Mouse (Mus musculus) layer of hippocampus, adult 11-12 months (tissue): Measurements from ENCODE around the gene Gm19426.
"Not testable (repeated sequence)": the region's sequence is repeated elsewhere in the genome, so short reads cannot be mapped to it uniquely, and the experiment has no call there.

Experiments
- DNase-seq: peaks from one replicate; pipeline ENCODE4 v3.0.0; 2022; ENCODE audit warnings: low spot score

Gene Gm19426

DNA sequence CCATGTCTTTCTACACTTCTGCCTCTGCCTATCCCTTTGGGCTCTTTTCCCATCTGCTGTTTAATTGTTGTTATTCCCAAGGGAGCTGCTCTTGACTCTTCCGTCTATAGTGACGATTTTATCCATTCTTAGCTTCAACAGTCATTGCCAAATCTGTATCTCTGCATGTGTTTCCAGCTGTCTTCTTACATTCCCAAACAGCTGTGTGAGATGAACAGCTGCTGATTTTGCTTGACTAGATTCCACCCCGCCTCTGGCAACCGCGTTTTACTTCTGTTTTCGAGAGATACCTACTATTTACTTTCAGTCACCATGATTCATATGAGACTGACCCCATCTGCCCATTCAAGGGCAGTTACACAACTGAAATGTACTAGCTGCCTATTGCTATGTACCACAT is 6.7 kb upstream of the Gm19426 start:
- no peak for DNase-seq

GRCm38 (mm10) chr2:84744126-84744525 is 671 bp upstream of the Gm19426 start:
- DNase-seq: no peak

- no peak for DNase-seq
Measured at GRCm38 (mm10) chr2:84742451-84743283, 788 bp downstream of the Gm19426 start.

DNA sequence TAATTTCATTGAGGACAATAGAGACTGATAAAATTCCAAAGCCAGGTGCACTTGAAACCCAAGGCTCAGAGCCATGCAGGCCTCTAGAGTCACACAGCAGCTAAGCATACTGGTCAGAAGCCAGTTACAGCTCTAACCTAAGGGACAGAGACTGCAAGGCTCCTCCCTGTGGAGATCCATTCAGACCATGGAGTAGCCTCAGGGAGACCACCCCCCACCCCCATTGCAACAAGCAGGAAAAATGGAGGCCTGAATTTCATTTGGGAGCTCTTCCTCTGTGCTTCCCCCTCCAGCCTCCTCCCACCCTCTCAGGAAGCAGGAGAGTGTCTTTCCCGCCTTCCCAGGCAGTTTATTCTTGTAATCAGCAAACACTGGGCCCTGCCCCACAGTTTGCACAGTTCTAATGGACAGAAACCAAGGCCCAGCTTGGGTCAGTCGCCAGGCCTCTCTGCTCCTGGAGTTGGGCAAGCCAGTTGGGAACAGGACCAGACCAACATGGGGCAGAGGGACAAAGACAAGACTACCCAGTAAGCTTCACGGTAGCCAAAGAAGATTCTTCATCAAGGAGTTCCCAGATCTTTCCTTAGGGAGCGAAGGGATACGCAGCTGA is 1.5 kb downstream of the Gm19426 start:
- DNase-seq: no peak

- no peak for DNase-seq
Measured at GRCm38 (mm10) chr2:84740608-84741333, 2.7 kb downstream of the Gm19426 start.

GRCm38 (mm10) chr2:84738271-84738911 is 5.1 kb downstream of the Gm19426 start:
- DNase-seq: no peak

DNA sequence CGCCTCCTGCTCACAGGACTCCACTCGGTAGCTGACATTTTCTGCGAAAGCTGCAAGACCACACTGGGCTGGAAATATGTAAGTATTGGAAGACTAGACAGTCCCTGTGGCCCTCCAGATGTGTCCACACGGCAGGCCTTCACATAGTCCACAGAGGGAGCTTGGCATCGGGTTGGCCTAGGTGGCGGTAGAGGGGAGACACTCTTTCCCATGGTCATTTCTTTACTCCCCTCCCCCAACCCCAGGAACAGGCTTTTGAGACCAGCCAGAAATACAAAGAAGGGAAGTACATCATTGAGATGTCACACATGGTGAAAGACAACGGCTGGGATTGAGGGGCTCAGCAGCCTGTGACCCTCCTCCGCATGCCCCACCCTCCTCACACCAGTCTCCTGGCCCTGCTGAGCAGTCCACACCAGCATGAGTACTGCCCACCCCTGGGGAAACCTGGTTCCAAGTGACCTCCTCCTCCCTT is 6.0 kb downstream of the Gm19426 start:
- no peak for DNase-seq

GRCm38 (mm10) chr2:84736312-84737161 is 6.9 kb downstream of the Gm19426 start:
- DNase-seq: no peak

- DNase-seq: no peak
Measured at GRCm38 (mm10) chr2:84735346-84735920, 8.0 kb downstream of the Gm19426 start.

- no peak for DNase-seq
Measured at GRCm38 (mm10) chr2:84734919-84735318, 8.5 kb downstream of the Gm19426 start.

GRCm38 (mm10) chr2:84734351-84734864 is 9.0 kb downstream of the Gm19426 start:
- DNase-seq: no peak

DNA sequence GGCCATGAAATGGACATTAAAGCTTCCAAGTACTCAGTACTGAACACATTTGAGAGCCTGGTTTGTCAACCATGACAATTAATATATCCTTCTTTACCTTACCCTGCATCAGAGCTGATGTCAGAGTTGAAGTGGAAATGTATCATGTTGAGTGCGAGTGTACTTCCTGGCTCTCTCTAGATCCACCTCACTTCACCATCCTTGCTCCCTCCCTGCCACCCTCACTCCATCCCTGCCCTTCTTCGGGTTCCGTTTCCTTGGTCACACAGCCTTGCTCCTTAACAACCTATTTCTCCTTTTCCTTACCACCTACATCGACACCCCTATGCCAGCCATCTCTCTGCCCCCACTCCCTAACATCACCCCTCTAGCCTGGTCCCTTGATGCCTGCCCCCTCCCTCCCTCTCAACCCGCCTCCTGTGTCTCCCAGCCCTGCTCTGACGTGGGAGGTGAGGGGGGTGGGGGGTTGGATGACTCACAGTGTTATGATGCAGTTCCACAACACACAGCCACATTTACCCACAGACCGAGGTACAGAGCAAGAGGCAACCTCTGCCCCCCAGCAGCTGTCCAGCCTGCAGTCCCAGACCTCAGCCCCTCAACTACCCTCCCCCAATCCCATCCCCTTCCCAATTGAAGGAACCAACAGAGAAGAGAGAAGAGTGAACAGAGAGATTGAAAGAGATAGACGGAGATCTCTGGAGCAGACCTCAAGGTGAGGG is 9.7 kb downstream of the Gm19426 start, which contains the start of gene Ypel4:
Ypel4 (plus strand) TSS at position 480 of the 722 bp plus-strand sequence.
- peak; percentile 75 for DNase-seq

DNA sequence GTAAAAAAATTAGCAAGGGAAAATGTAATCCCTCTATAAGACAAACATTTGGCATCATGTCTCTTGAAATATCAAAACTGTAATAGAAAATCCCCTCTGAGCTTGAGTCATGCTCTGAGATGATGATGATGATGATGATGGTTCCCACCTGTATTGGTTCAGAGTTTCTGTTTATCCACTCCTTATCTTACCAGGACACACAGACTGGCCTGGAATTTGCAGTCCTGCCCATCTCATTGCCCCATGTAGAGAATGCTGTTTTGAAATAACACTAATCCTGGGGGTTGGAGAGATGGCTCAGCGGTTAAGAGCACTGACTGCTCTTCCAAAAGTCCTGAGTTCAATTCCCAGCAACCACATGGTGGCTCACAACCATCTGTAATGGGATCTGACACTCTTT is 11.1 kb downstream of the Gm19426 start:
- DNase-seq: no peak

GRCm38 (mm10) chr2:84731206-84731605 is 12.2 kb downstream of the Gm19426 start:
- DNase-seq: no peak

DNA sequence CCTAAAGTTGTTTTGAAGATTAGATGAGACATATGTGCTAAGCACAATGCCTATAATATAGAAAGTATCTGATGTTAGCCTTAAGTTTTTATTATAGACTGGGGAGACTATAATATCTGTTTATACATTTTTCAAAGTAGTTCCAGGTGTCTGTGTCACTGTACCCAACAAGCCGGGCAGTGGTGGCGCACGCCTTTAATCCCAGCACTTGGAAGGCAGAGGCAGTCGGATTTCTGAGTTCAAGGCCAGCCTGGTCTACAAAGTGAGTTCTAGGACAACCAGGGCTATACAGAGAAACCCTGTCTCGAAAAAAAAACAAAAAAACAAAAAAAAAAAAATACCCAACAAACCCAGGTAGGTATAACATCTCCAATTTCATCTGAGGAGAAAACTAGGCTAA is 15.3 kb downstream of the Gm19426 start:
- DNase-seq: not testable (repeated sequence)

DNA sequence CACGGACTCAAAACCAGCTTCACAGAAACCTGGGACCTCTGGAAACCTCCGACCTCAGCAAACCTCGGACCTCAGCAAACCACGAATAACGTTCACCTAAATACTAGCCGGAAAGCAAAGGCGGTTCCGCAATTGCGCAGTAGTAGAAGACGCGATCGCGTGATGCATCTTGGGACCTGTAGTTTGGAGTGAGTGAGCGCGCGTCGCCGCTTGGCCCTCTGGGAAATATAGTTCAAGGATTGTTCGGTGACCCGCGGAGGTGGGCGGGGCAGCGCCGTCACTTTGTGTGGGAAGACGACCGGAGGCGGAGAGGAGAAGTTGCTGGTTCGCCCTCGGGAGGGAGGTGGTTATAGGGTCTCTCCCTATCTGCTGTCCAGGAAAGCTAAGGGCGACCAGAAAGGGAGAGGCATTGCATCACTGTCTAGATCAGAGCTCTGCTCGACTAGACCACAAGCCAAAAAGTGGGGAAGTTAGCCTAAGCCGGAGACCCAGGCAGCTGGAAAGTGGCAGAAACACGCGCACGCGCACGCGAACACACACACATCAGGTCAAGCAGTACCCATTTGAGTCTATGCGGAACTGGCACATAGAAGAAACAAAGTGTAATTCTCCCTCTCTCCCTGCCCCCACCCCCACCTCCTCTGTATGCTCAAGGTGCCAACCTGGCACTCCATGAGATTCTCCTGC is 16.1 kb downstream of the Gm19426 start, which contains the start of gene Clp1:
Clp1 (minus strand) TSS at position 179 of the 687 bp plus-strand sequence.
- DNase-seq: peak; percentile 97

GRCm38 (mm10) chr2:84726716-84727115 is 16.7 kb downstream of the Gm19426 start:
- no peak for DNase-seq

GRCm38 (mm10) chr2:84725770-84726169 is 17.7 kb downstream of the Gm19426 start:
- DNase-seq: no peak

DNA sequence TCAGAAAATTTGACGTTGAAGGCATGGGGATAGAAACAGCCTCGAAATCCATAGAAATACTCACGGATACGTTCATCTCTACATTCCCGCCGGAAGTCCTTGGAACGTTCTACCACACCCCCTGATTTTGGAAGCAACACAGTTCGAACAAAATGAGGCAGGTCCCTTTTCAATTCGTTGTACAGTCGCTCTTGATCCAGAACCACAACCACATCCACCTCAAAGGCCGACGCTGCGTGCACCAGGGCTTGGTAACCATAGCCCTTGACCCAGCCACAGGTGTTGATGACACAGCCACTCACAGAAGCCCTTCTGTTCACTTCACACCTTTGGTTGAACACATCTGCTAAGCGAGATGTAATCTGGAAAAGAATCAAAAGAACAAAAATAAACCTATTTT is 19.6 kb downstream of the Gm19426 start:
- DNase-seq: no peak
